Mouse (Mus musculus) frontal cortex, adult 2 months (tissue): ENCODE measurements around the gene Ksr1. TPM values are rescaled to one million over a fixed set of nuclear protein-coding genes. Genes with fewer than 3 reads are reported as not detected.

ENCODE experiments used
- DNase-seq, 2 experiments: peaks; one replicate each; pipeline ENCODE4 v3.0.0; 2022; ENCODE audit warnings: low spot score in 1 of 2; ENCODE audit errors: extremely low spot score in 1 of 2
- polyA plus RNA-seq: library from polyadenylated mRNA; depleted of rRNA; stranded (reverse); fragments of >200 nt; gene quantifications from 2 replicates; pipeline ENCODE4 v1.2.3, GENCODE M21; 2012; rRNA removed

Ksr1 gene
- polyA plus RNA-seq, 1 experiment, result 55.7 TPM

GRCm38 (mm10) chr11:78968121-78968520 lies 178.1 kb downstream of the Ksr1 start:
- no peak for DNase-seq

GRCm38 (mm10) chr11:78967371-78967770 lies 178.8 kb downstream of the Ksr1 start:
- peak in 1 of 2 experiments; percentile 69 for DNase-seq

Other genes starting within 250 kb of the Ksr1 start
- 1.0 and 1.1 TPM in 2 replicates for gene Nos2, start 225.6 kb downstream of the Ksr1 start, polyA plus RNA-seq
- 15.0 and 17.9 TPM in 2 replicates for gene Lgals9, start 161.5 kb downstream of the Ksr1 start, polyA plus RNA-seq
- gene Wsb1, start 108.3 kb upstream of the Ksr1 start, polyA plus RNA-seq, result 272 and 315 TPM in 2 replicates
- gene Gm9964, start 150.5 kb upstream of the Ksr1 start, polyA plus RNA-seq, result not detected in 2 replicates
- gene Nf1, start 193.3 kb upstream of the Ksr1 start, polyA plus RNA-seq, result 35.5 and 39.7 TPM in 2 replicates